Mouse (Mus musculus) lung, adult 2 months (tissue): ENCODE measurements around the gene Prkar2a.

Experiments used
- CTCF ChIP-seq: fragments of 200-500 bp; IDR thresholded peaks from 2 replicates; pipeline ENCODE4 v1.5.1; 2011; ENCODE audit warnings: mild to moderate bottlenecking, low read length, control low read depth; ENCODE audit not compliant: insufficient read depth
- POLR2A ChIP-seq: fragments of 200-500 bp; IDR thresholded peaks from 2 replicates; pipeline ENCODE4 v1.6.1; 2011; ENCODE audit warnings: low read depth, mild to moderate bottlenecking, control low read depth, low read length, borderline replicate concordance; ENCODE audit errors: extremely low read depth

- TF ChIP-seq CTCF, result no peak
- TF ChIP-seq POLR2A, result no peak
Observed at GRCm38 (mm10) chr9:108780959-108781358, 91.8 kb downstream of the Prkar2a start.
